Mouse (Mus musculus): Measurements from ENCODE around the gene Olfr486.
"Not testable (repeated sequence)": the region's sequence is repeated elsewhere in the genome, so short reads cannot be mapped to it uniquely, and the experiment has no call there.

Gene Olfr486

GRCm38 (mm10) chr7:108172642-108173041 lies at the start of gene Olfr486:
TSS of gene Olfr486 (minus strand) at chr7:108172742.
- not testable (repeated sequence) for DNase-seq (ENCODE audit: low spot score in 2 of 2)

GRCm38 (mm10) chr7:108214536-108214935 lies 42.0 kb upstream of the Olfr486 start, which contains the start of gene Olfr487:
TSS of gene Olfr487 (minus strand) at chr7:108214636.
- DNase-seq (ENCODE audit: low spot score in 2 of 2), result not testable (repeated sequence)

- DNase-seq (ENCODE audit: low spot score in 2 of 2), result no peak
Observed at GRCm38 (mm10) chr7:108196938-108197337, 24.4 kb upstream of the Olfr486 start.

GRCm38 (mm10) chr7:108196337-108196736 lies 23.8 kb upstream of the Olfr486 start:
- not testable (repeated sequence) for DNase-seq (ENCODE audit: low spot score in 2 of 2)

GRCm38 (mm10) chr7:108192714-108193113 lies 20.2 kb upstream of the Olfr486 start:
- not testable (repeated sequence) for DNase-seq (ENCODE audit: low spot score in 2 of 2)

- not testable (repeated sequence) for DNase-seq (ENCODE audit: low spot score in 2 of 2)
Observed at GRCm38 (mm10) chr7:108191196-108191595, 18.7 kb upstream of the Olfr486 start.

- DNase-seq (ENCODE audit: low spot score in 2 of 2), result not testable (repeated sequence)
Observed at GRCm38 (mm10) chr7:108185237-108185636, 12.7 kb upstream of the Olfr486 start.

- not testable (repeated sequence) for DNase-seq (ENCODE audit: low spot score in 2 of 2)
Observed at GRCm38 (mm10) chr7:108184401-108184800, 11.9 kb upstream of the Olfr486 start.

- no peak for DNase-seq (ENCODE audit: low spot score in 2 of 2)
Observed at GRCm38 (mm10) chr7:108159771-108160170, 12.8 kb downstream of the Olfr486 start, which contains the start of gene Olfr485. TSS of gene Olfr485 (minus strand) at chr7:108159871.

- DNase-seq (ENCODE audit: low spot score in 2 of 2), result no peak
Observed at GRCm38 (mm10) chr7:108127349-108127748, 45.2 kb downstream of the Olfr486 start, which contains the start of gene Olfr484. TSS of gene Olfr484 (minus strand) at chr7:108127449.
